Mouse (Mus musculus) brain, embryonic 14.5 days (tissue): ENCODE data around the gene Mcoln2.

Source experiments
- CTCF ChIP-seq: fragments of 200-500 bp; IDR thresholded peaks from 2 replicates; pipeline ENCODE4 v1.5.1; 2012; ENCODE audit warnings: inconsistent platforms, mild to moderate bottlenecking, moderate library complexity, borderline replicate concordance; ENCODE audit not compliant: insufficient read depth, insufficient read length; ENCODE audit errors: extremely low read depth
- POLR2A ChIP-seq: fragments of 200-500 bp; IDR thresholded peaks from 2 replicates; pipeline ENCODE4 v1.6.1; 2012; ENCODE audit warnings: mild to moderate bottlenecking, inconsistent platforms, borderline replicate concordance; ENCODE audit not compliant: poor library complexity, insufficient read depth, insufficient read length, severe bottlenecking; ENCODE audit errors: extremely low read depth

DNA sequence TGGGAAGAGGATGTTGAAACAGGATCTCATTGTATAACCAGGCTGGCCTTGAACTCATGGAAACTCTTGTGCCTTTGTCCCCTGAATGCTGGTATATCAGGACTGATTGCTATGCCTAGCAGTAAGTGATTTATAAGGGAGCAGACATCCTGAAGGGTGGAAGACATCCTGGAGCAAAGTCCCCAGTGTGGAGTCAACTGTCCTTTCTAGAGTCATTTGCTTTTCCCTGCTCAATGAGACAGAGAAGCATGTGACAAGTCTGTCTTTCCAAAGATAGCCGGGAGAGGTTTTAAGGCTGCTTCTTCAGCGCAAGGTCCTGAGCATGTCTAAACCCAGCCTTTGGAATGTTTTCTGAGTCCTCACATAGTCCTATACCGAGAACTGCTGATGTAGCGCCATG lies 19.7 kb downstream of the Mcoln2 start:
- TF ChIP-seq POLR2A (no peak), CTCF (no peak)
